Mouse (Mus musculus): ENCODE results near the gene Rab3d.

GRCm38 (mm10) chr9:21926155-21926554 is 8.2 kb upstream of the Rab3d start:
- TF ChIP-seq CTCF (conservative IDR thresholded peaks at IDR 0.05; ENCODE audit: insufficient read depth, insufficient read length, low read depth, low read length), result no peak
- no peak for TF ChIP-seq POLR2A (IDR thresholded peaks at IDR 0.05; ENCODE audit: low read depth, low read length)
